Mouse (Mus musculus) testis, adult 2 months (tissue): Measurements from ENCODE around the gene Pitpnc1.

ENCODE experiments used
- CTCF ChIP-seq: fragments of 200-500 bp; IDR thresholded peaks from 2 replicates; pipeline ENCODE4 v1.5.1; 2012; ENCODE audit warnings: low read depth, mild to moderate bottlenecking, inconsistent platforms, low read length, moderate library complexity; ENCODE audit not compliant: control insufficient read depth, insufficient read depth, insufficient replicate concordance
- POLR2A ChIP-seq: fragments of 200-500 bp; IDR thresholded peaks from 2 replicates; pipeline ENCODE4 v1.6.1; 2012; ENCODE audit warnings: low read depth, mild to moderate bottlenecking, inconsistent platforms, low read length, moderate library complexity; ENCODE audit not compliant: control insufficient read depth

DNA sequence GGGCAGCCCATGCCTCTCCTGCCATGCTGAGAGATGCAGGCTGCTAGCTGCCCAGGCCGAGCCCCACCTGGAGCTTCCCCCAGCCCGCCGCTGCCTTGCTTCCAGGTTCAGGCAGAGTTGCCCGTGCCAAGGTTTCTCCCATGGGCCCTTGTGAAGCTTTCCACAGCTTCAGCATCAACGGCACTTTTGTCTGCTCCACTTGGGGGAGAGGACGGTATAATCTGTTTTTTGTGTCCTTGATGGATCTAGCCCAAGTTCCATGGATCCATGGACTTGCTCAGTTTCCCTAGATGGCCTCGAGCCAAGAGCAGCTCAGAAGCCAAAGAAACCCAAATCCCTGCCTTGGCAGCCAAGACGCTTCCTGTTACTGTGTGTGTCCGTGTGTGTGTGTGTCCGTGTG is 42.5 kb upstream of the Pitpnc1 start:
- TF ChIP-seq POLR2A: no peak
- TF ChIP-seq CTCF: no peak
